Comparison of ENCODE assay signal across 8 mouse cellular contexts in genomic region chr2:103797491-103798009, GRCm38 (mm10). TPM values are rescaled to one million over a fixed set of nuclear protein-coding genes. Genes with fewer than 3 reads are reported as not detected.
DNase-seq lines count a peak whose midpoint lies in the region; ATAC-seq and TF ChIP-seq lines count a peak whose summit lies in the region.

Gene Caprin1, minus strand, starts transcription at chr2:103797649.

- H3K9ac ChIP-seq in kidney, embryonic 14.5 days (ENCODE audit: low read depth, low read length) = peak within 1 kb of the TSS; percentile 99
- H3K9ac ChIP-seq in limb, embryonic 15.5 days = peak within 1 kb of the TSS; percentile 97

- DNase-seq in A20 (ENCODE audit: low read depth, low spot score) = peak; percentile 98
- DNase-seq in heart, adult 9 months (ENCODE audit: low spot score in 2 of 2) = peak; percentile 95 to 97
- DNase-seq in monocyte, adult 2 months (ENCODE audit: low read depth in 1 of 2, low spot score in 2 of 2) = peak; percentile 84 to 90
- DNase-seq in spleen, postnatal 36 days (ENCODE audit: low spot score in 2 of 2) = peak; percentile 88 to 90

- H3K4me3 ChIP-seq in bone marrow macrophage, adult 2 months (ENCODE audit: insufficient read depth, low read length) = peak within 1 kb of the TSS; percentile 96
- H3K4me3 ChIP-seq in embryonic fibroblast, embryonic 13.5 days (ENCODE audit: insufficient read depth, low read length) = peak within 1 kb of the TSS; percentile 86
- peak within 1 kb of the TSS; percentile 98 for H3K4me3 ChIP-seq in kidney, embryonic 14.5 days (ENCODE audit: low read length)
- peak within 1 kb of the TSS; percentile 88 for H3K4me3 ChIP-seq in limb, embryonic 15.5 days

- WGBS in kidney, embryonic 14.5 days = under 1% methylated on average over 29 of the region's 33 CpGs
- under 1% methylated on average over 31 of the region's 33 CpGs for WGBS in limb, embryonic 15.5 days

- no peaks in the 10 kb centered on the region for H3K27me3 ChIP-seq in kidney, embryonic 14.5 days (ENCODE audit: control insufficient read depth, insufficient read depth, low read length)
- H3K27me3 ChIP-seq in limb, embryonic 15.5 days = no peaks in the 10 kb centered on the region

- peak within 1 kb of the TSS; percentile 97 for H3K27ac ChIP-seq in bone marrow macrophage, adult 2 months (ENCODE audit: insufficient read depth, low read depth, low read length)
- H3K27ac ChIP-seq in embryonic fibroblast, embryonic 13.5 days (ENCODE audit: insufficient read depth, low read length) = peak within 1 kb of the TSS; percentile 97
- peak within 1 kb of the TSS; percentile 99 for H3K27ac ChIP-seq in kidney, embryonic 14.5 days (ENCODE audit: low read depth, low read length)
- H3K27ac ChIP-seq in limb, embryonic 15.5 days = peak within 1 kb of the TSS; percentile 100

- H3K4me2 ChIP-seq in kidney, embryonic 14.5 days (replicated peaks; ENCODE audit: low read depth, low read length) = peak within 1 kb of the TSS; percentile 60
- peak within 1 kb of the TSS; percentile 67 for H3K4me2 ChIP-seq in limb, embryonic 15.5 days

- H3K36me3 ChIP-seq in kidney, embryonic 14.5 days (ENCODE audit: control insufficient read depth, insufficient read depth, low read length) = peaks cover 20% of the 10 kb centered on the region
- peaks cover 11% of the 10 kb centered on the region for H3K36me3 ChIP-seq in limb, embryonic 15.5 days

- no peaks in the 10 kb centered on the region for H3K9me3 ChIP-seq in kidney, embryonic 14.5 days (ENCODE audit: control insufficient read depth, low read length)
- H3K9me3 ChIP-seq in limb, embryonic 15.5 days = no peaks in the 10 kb centered on the region

- TF ChIP-seq POLR2A in bone marrow macrophage, adult 2 months (IDR thresholded peaks at IDR 0.05; ENCODE audit: borderline replicate concordance, low read depth, low read length) = 0 out of 2 replicates have a peak, but pooled peaks have one; percentile 48
- peak; percentile 92 for TF ChIP-seq POLR2A in embryonic fibroblast, embryonic 13.5 days (IDR thresholded peaks at IDR 0.05; ENCODE audit: low read depth, low read length)

- peak; percentile 95 for ATAC-seq in kidney, embryonic 14.5 days (ENCODE audit: low FRiP score, low TSS enrichment)
- ATAC-seq in limb, embryonic 15.5 days (ENCODE audit: insufficient number of reproducible peaks, low FRiP score, low TSS enrichment, low read depth) = peak; percentile 93

- peak; percentile 24; the same call in 1 of the 2 replicates for TF ChIP-seq CTCF in bone marrow macrophage, adult 2 months (IDR thresholded peaks at IDR 0.05; ENCODE audit: low read depth, low read length)
- no peak for TF ChIP-seq CTCF in embryonic fibroblast, embryonic 13.5 days (IDR thresholded peaks at IDR 0.05; ENCODE audit: borderline replicate concordance, insufficient read depth, low read length)

- peaks cover 14% of the 10 kb centered on the region for H3K4me1 ChIP-seq in bone marrow macrophage, adult 2 months (ENCODE audit: control insufficient read depth, insufficient read depth, low read length)
- no peaks in the 10 kb centered on the region for H3K4me1 ChIP-seq in embryonic fibroblast, embryonic 13.5 days (ENCODE audit: control insufficient read depth, insufficient read depth, low read length)
- H3K4me1 ChIP-seq in kidney, embryonic 14.5 days (ENCODE audit: control insufficient read depth, insufficient read depth, low read length) = peaks cover 6% of the 10 kb centered on the region; the same call in 1 of the 2 replicates
- peaks cover 16% of the 10 kb centered on the region for H3K4me1 ChIP-seq in limb, embryonic 15.5 days

RNA-seq across cellular contexts. Expression of gene Caprin1, which starts in this region (rescaled TPM):
- polyA plus RNA-seq in bone marrow macrophage, adult 2 months (2012; ENCODE audit: insufficient read depth, insufficient read length, missing spikeins) = 183 and 206 TPM in 2 replicates
- 463 and 498 TPM in 2 replicates for polyA plus RNA-seq in embryonic fibroblast, embryonic 13.5 days (2011; ENCODE audit: insufficient read length, low read depth, missing spikeins)
- polyA plus RNA-seq in kidney, embryonic 14.5 days (2014; fragmentation: Nextera tagmentation; extraction: Ambion mirVana) = 215 and 448 TPM in 2 replicates
- polyA plus RNA-seq in limb, embryonic 15.5 days (2015; fragmentation: Nextera tagmentation; extraction: Ambion mirVana) = 231 and 235 TPM in 2 replicates

Comparison
In these comparisons a context has a peak if more than half of its experiments do, and no peak if none do; other contexts are left out.
1. Peak in every context shown above with its lines: DNase-seq, ATAC-seq, H3K4me3 ChIP-seq and H3K27ac ChIP-seq.